Mouse (Mus musculus): Measurements from ENCODE around the gene Klk7.

DNA sequence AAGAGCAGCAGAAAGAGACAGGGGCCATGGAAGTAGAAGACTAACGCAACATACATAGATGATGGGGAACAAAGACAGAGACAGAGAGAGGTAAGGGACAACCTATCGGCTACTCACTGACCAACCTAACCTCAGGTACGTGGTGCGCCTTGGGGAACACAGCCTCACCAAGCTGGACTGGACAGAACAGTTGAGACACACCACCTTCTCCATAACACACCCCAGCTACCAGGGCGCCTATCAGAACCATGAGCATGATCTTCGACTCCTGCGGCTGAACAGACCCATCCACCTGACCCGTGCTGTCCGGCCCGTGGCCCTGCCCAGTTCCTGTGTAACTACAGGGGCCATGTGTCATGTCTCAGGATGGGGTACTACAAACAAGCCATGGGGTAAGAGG, 40.4 kb upstream of the Klk7 start:
- TF ChIP-seq CTCF (IDR thresholded peaks at IDR 0.05; ENCODE audit: control insufficient read depth, insufficient read depth, low read length) (no peak), POLR2A (IDR thresholded peaks at IDR 0.05; ENCODE audit: borderline replicate concordance, control insufficient read depth, low read depth, low read length) (no peak)

Measured in bone marrow, adult 2 months (tissue).